Mouse (Mus musculus): ENCODE results near the gene Depdc5. TPM values are rescaled to one million over a fixed set of nuclear protein-coding genes. Genes with fewer than 3 reads are reported as not detected.
"Not testable (repeated sequence)": the region's sequence is repeated elsewhere in the genome, so short reads cannot be mapped to it uniquely, and the experiment has no call there.

Depdc5 gene
- polyA plus RNA-seq, 1 experiment from 2014 or later, result 19.4 TPM

DNA sequence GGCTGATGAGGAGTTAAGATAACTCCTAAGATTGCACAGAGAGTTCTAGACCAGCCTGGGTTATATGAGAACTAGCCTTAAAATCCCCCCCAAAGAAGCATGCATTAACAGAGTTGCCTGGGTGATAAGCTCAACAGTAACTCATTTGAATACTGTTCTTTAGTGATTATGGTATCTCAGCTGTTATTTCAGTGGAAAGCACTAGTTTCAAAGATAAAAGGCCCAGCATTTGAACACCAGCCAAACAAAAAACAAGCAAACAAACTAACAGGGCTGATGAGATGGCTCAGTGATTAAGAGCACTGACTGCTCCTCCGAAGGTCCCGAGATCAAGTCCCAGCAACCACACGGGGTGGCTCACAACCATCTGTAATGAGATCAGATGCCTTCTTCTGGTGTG lies 14.3 kb upstream of the Depdc5 start:
- H3K9me3 ChIP-seq (replicated peaks; ENCODE audit: control insufficient read depth, low read length), result no peaks in the 10 kb centered on the region
- WGBS, result 96% methylated on average over 3 of the region's 3 CpGs

DNA sequence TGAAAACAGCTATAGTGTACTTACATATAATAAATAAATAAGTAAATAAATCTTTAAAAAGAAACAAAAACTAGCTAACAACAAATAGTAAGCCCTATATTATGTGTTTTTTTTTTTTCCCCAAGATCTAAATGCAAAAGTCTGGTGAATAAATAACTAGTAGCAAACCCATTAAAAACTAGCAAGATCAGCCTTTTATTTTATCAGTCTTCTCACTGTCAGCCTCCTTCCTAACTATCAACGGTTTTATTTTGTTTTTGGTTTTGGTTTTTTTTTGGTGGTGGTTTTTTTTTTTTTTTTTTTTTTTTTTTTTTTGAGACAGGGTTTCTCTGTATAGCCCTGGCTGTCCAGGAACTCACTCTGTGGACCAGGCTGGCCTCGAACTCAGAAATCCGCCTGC lies 13.9 kb upstream of the Depdc5 start:
- H3K4me2 ChIP-seq (ENCODE audit: low read depth, low read length); H3K9ac ChIP-seq (ENCODE audit: low read length); ATAC-seq (ENCODE audit: insufficient read depth, low FRiP score); H3K27ac ChIP-seq (ENCODE audit: low read length); H3K36me3 ChIP-seq (ENCODE audit: control insufficient read depth, insufficient read depth, low read length); H3K4me3 ChIP-seq (replicated peaks; ENCODE audit: low read length); H3K9me3 ChIP-seq (replicated peaks; ENCODE audit: control insufficient read depth, low read length); H3K27me3 ChIP-seq (ENCODE audit: control insufficient read depth, insufficient read depth, low read length): not testable (repeated sequence)
- 97% methylated on average over 3 of the region's 3 CpGs for WGBS
- peaks cover 14% of the 10 kb centered on the region; the same call in 1 of the 2 replicates for H3K4me1 ChIP-seq (ENCODE audit: control insufficient read depth, insufficient read depth, low read length)

More for the DNA sequence above, 14.3 kb upstream of the Depdc5 start:
- Histone ChIP-seq H3K27ac (ENCODE audit: low read length) (no peak overlapping the region), H3K9ac (ENCODE audit: low read length) (no peak overlapping the region), H3K27me3 (ENCODE audit: control insufficient read depth, insufficient read depth, low read length) (no peaks in the 10 kb centered on the region), H3K4me1 (ENCODE audit: control insufficient read depth, insufficient read depth, low read length) (peaks cover 14% of the 10 kb centered on the region; the same call in 1 of the 2 replicates), H3K36me3 (ENCODE audit: control insufficient read depth, insufficient read depth, low read length) (peaks cover 7% of the 10 kb centered on the region; the same call in 1 of the 2 replicates), H3K4me3 (replicated peaks; ENCODE audit: low read length) (no peak overlapping the region), H3K4me2 (ENCODE audit: low read depth, low read length) (no peak overlapping the region)
- ATAC-seq (ENCODE audit: insufficient read depth, low FRiP score), result no peak

DNA sequence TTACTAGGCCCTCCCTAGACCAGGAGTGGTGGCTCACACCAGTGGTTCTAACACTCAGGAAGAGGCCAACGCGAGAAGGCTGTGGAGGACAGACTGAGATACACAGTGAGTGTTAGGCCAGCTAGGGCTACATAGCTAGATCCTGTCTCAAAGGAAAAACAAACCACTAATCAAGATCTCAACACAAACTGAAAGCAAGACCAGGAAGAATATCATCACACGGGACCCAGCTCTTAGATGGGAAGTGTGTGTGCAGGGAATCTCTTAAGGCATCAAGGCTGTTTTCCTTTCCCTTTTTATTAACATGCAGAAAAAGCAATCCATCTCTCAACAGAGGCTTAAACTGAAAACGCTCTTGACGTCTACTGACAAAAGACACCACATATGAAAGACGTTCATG lies 11.5 kb upstream of the Depdc5 start:
- H3K4me2 ChIP-seq (ENCODE audit: low read depth, low read length), result peak overlapping the region; percentile 59
- ATAC-seq (ENCODE audit: insufficient read depth, low FRiP score), result no peak
- WGBS, result 28% methylated on average over 6 of the region's 6 CpGs
- peak overlapping the region; percentile 96 for H3K4me3 ChIP-seq (replicated peaks; ENCODE audit: low read length)
- H3K27me3 ChIP-seq (ENCODE audit: control insufficient read depth, insufficient read depth, low read length), result no peaks in the 10 kb centered on the region
- H3K9ac ChIP-seq (ENCODE audit: low read length), result 0 out of 2 replicates have a peak overlapping the region, but pooled peaks have one; percentile 34
- no peaks in the 10 kb centered on the region for H3K9me3 ChIP-seq (replicated peaks; ENCODE audit: control insufficient read depth, low read length)
- H3K27ac ChIP-seq (ENCODE audit: low read length), result no peak overlapping the region
- 0 out of 2 replicates have a peak, but pooled peaks cover 3% of the 10 kb centered on the region for H3K36me3 ChIP-seq (ENCODE audit: control insufficient read depth, insufficient read depth, low read length)
- peaks cover 14% of the 10 kb centered on the region; the same call in 1 of the 2 replicates for H3K4me1 ChIP-seq (ENCODE audit: control insufficient read depth, insufficient read depth, low read length)

DNA sequence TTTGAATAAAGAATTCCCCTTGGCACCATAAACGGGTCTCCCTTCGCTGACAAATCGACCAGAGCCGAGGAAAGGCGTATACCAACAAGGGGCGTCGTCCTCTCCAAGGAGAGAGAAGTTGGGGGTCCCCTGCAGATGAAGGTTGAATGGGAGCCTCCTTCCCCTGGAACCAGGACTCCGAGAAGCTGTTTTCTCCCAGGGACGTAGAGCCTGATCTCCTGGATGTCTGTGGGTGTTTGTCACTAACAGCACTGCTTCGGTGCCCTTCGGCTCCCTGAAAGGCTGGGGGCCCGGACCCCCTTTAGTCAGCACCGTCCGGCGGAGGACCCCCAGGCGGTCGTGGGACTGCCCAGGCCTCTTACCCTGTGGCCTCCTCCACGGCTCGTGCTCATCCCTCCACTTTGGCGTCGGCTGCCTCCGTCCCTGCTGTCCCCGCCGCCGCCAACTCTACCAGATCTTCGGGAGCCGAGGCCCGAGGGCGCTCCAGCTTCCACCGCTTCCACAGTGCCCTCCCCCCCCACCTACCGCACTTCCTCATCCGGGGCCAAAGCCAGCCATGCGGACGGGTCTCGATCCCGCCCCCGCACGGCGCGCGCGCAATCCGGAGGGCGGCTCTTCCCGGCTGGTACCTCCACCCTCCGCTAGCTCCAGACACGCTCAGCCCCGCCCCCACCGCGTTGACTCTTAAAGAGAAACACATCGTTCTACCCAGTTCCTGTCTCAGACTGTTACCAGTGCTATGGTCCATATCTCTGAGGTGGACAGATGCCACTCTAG lies 9.6 kb upstream of the Depdc5 start, which contains the start of gene Prr14l:
TSS of gene Prr14l (minus strand) at position 526 of the 777 bp plus-strand sequence.
- ATAC-seq (ENCODE audit: insufficient read depth, low FRiP score), result peak; percentile 98

DNA sequence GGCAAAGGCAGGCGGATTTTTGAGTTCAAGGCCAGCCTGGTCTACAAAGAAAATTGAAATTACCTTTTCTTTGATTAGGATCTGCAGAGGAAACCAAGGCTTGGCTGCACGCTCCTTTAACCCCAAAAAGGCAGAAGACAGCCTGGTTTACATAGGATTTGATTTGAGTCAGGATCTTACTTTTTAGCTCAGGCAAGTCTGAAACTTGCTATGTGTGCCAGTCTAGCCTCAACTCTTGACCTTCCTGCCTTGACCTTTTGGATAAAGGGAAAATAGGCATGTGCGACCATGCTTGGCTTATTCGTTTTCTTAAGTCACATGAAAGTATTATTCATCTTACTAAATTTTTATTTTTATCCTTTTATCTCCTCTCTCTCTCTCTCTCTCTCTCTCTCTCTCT lies 8.7 kb upstream of the Depdc5 start:
- no peaks in the 10 kb centered on the region for H3K9me3 ChIP-seq (replicated peaks; ENCODE audit: control insufficient read depth, low read length)
- H3K27ac ChIP-seq (ENCODE audit: low read length), result peak overlapping the region; percentile 62; the same call in 1 of the 2 replicates
- no peak for ATAC-seq (ENCODE audit: insufficient read depth, low FRiP score)

More for the DNA sequence above, 9.6 kb upstream of the Depdc5 start, which contains the start of gene Prr14l:
- Histone ChIP-seq H3K36me3 (ENCODE audit: control insufficient read depth, insufficient read depth, low read length) (0 out of 2 replicates have a peak, but pooled peaks cover 3% of the 10 kb centered on the region), H3K4me2 (ENCODE audit: low read depth, low read length) (peak within 1 kb of the TSS; percentile 59), H3K9ac (ENCODE audit: low read length) (peak within 1 kb of the TSS; percentile 99), H3K4me3 (replicated peaks; ENCODE audit: low read length) (peak within 1 kb of the TSS; percentile 96), H3K4me1 (ENCODE audit: control insufficient read depth, insufficient read depth, low read length) (peaks cover 14% of the 10 kb centered on the region; the same call in 1 of the 2 replicates), H3K27ac (ENCODE audit: low read length) (peak within 1 kb of the TSS; percentile 89), H3K27me3 (ENCODE audit: control insufficient read depth, insufficient read depth, low read length) (no peaks in the 10 kb centered on the region), H3K9me3 (replicated peaks; ENCODE audit: control insufficient read depth, low read length) (no peaks in the 10 kb centered on the region)
- WGBS, result 0% methylated on average over 51 of the region's 51 CpGs

DNA sequence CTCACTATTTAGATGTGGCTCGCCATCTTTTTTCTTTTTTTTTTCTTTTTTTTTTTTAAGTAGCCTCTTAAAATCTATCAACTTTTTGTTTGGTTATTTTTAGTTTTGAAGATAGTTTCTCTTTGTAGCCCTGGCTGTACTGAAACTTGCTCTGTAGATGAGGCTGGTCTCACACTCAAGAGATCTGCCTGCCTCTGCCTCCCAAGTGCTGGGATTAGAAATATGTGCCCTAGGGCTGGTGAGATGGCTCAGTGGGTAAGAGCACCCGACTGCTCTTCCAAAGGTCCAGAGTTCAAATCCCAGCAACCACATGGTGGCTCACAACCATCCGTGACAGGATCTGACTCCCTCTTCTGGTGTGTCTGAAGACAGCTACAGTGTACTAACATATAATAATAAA lies 8.2 kb upstream of the Depdc5 start:
- not testable (repeated sequence) for H3K27ac ChIP-seq (ENCODE audit: low read length); ATAC-seq (ENCODE audit: insufficient read depth, low FRiP score); H3K27me3 ChIP-seq (ENCODE audit: control insufficient read depth, insufficient read depth, low read length); H3K9me3 ChIP-seq (replicated peaks; ENCODE audit: control insufficient read depth, low read length); H3K9ac ChIP-seq (ENCODE audit: low read length); H3K36me3 ChIP-seq (ENCODE audit: control insufficient read depth, insufficient read depth, low read length); H3K4me2 ChIP-seq (ENCODE audit: low read depth, low read length); H3K4me3 ChIP-seq (replicated peaks; ENCODE audit: low read length)
- H3K4me1 ChIP-seq (ENCODE audit: control insufficient read depth, insufficient read depth, low read length), result peaks cover 14% of the 10 kb centered on the region; the same call in 1 of the 2 replicates
- WGBS, result 88% methylated on average over 2 of the region's 3 CpGs

More for the DNA sequence above, 8.7 kb upstream of the Depdc5 start:
- H3K27me3 ChIP-seq (ENCODE audit: control insufficient read depth, insufficient read depth, low read length), result no peaks in the 10 kb centered on the region
- H3K4me2 ChIP-seq (ENCODE audit: low read depth, low read length), result no peak overlapping the region
- no peak overlapping the region for H3K9ac ChIP-seq (ENCODE audit: low read length)
- H3K4me1 ChIP-seq (ENCODE audit: control insufficient read depth, insufficient read depth, low read length), result peaks cover 14% of the 10 kb centered on the region; the same call in 1 of the 2 replicates
- no peak overlapping the region for H3K4me3 ChIP-seq (replicated peaks; ENCODE audit: low read length)
- 0 out of 2 replicates have a peak, but pooled peaks cover 3% of the 10 kb centered on the region for H3K36me3 ChIP-seq (ENCODE audit: control insufficient read depth, insufficient read depth, low read length)
- WGBS, result 80% methylated on average over 4 of the region's 4 CpGs

DNA sequence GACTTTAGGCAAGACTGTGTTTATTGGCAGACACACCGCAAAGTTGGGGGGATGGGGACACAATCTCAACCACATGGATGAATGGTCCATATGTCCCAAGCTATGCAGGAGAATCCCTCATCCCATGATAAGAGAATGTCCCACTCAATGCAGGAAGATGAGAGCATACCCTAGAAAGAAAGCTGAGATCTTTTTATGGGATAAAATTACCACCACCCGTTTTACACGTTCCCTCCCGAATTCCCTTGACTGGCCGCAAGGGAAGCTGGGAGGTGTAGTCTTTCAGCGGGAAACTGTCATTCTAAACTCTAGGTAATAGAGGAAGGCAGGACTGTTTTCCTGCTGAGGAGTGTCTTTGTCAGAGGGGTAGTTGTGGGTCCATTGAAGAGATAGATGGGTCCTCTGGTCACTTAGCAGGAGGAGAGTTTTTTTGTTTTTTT lies 5.7 kb upstream of the Depdc5 start:
- peak overlapping the region; percentile 69 for H3K4me2 ChIP-seq (ENCODE audit: low read depth, low read length)
- H3K4me3 ChIP-seq (replicated peaks; ENCODE audit: low read length), result peak overlapping the region; percentile 59
- peak overlapping the region; percentile 79 for H3K27ac ChIP-seq (ENCODE audit: low read length)
- 2% methylated on average over 6 of the region's 6 CpGs for WGBS
- no peaks in the 10 kb centered on the region for H3K27me3 ChIP-seq (ENCODE audit: control insufficient read depth, insufficient read depth, low read length)
- H3K9me3 ChIP-seq (replicated peaks; ENCODE audit: control insufficient read depth, low read length), result no peaks in the 10 kb centered on the region
- H3K9ac ChIP-seq (ENCODE audit: low read length), result peak overlapping the region; percentile 73
- no peaks in the 10 kb centered on the region for H3K36me3 ChIP-seq (ENCODE audit: control insufficient read depth, insufficient read depth, low read length)
- H3K4me1 ChIP-seq (ENCODE audit: control insufficient read depth, insufficient read depth, low read length), result 0 out of 2 replicates have a peak, but pooled peaks cover 3% of the 10 kb centered on the region
- ATAC-seq (ENCODE audit: insufficient read depth, low FRiP score), result no peak

DNA sequence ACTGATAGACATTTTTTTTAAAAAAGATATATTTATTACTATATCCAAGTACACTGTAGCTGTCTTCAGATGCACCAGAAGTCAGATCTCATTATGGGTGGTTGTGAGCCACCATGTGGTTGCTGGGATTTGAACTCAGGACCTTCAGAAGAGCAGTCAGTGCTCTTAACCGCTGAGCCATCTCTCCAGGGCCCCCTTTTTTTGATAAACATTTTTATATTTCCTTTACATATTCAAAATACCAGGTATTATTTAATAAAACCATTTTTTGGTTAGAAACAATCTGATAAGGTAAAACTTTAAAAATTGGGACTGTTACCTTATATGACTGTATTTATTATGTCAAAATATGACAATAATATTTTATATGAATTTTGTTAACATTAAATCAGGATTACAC lies 2.4 kb upstream of the Depdc5 start:
- Histone ChIP-seq H3K4me3 (replicated peaks; ENCODE audit: low read length) (no peak overlapping the region), H3K27ac (ENCODE audit: low read length) (no peak overlapping the region), H3K36me3 (ENCODE audit: control insufficient read depth, insufficient read depth, low read length) (no peaks in the 10 kb centered on the region), H3K9ac (ENCODE audit: low read length) (no peak overlapping the region), H3K9me3 (replicated peaks; ENCODE audit: control insufficient read depth, low read length) (no peaks in the 10 kb centered on the region), H3K4me2 (ENCODE audit: low read depth, low read length) (no peak overlapping the region), H3K27me3 (ENCODE audit: control insufficient read depth, insufficient read depth, low read length) (no peaks in the 10 kb centered on the region), H3K4me1 (ENCODE audit: control insufficient read depth, insufficient read depth, low read length) (peaks cover 11% of the 10 kb centered on the region; the same call in 1 of the 2 replicates)
- 86% methylated on average over 1 of the region's 1 CpGs for WGBS
- ATAC-seq (ENCODE audit: insufficient read depth, low FRiP score), result no peak
